Mouse (Mus musculus) bone marrow, adult 2 months (tissue): ENCODE results near the gene Fam72a.

Source experiments
- CTCF ChIP-seq: fragments of 200-500 bp; IDR thresholded peaks from 2 replicates; pipeline ENCODE4 v1.5.1; 2011; ENCODE audit warnings: low read length, control low read depth; ENCODE audit not compliant: control insufficient read depth, insufficient read depth
- POLR2A ChIP-seq: fragments of 200-500 bp; IDR thresholded peaks from 2 replicates; pipeline ENCODE4 v1.6.1; 2011; ENCODE audit warnings: low read depth, mild to moderate bottlenecking, control low read depth, low read length, borderline replicate concordance; ENCODE audit not compliant: control insufficient read depth

DNA sequence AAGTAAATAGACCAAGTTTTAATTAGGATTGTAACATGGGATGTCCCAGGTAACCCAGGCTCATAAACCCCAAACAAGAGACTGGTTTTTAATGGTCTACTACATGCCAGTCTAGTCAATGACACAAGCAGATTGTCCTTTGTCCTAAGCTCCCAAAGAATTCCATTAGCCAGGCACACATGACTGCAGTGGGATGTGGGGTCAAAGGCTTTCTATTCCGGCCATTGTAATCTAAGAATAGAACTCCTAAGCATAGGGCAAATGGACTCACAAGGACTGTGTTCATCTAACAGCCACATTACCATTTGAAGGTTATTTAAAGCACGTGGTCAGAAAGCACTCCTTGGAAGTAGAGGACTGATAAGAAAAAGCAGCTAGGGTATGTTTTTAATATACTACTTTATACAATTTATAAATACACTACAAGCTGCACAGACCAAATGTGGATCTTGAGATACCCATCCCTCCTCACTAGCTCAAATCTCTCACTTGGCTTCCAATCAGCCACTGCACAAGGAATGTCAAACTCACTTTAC is 48.9 kb upstream of the Fam72a start:
- no peak for TF ChIP-seq POLR2A
- TF ChIP-seq CTCF, result no peak
